In genomic region chr15:83442495-83443037, GRCm38 (mm10) we compare ENCODE assay signal across 15 mouse cellular contexts. TPM values are rescaled to one million over a fixed set of nuclear protein-coding genes. Genes with fewer than 3 reads are reported as not detected.
DNase-seq lines count a peak whose midpoint lies in the region; ATAC-seq and TF ChIP-seq lines count a peak whose summit lies in the region.
"Had no signal": no experiment of that assay in that cellular context is flagged by ENCODE, and none has a peak within 500 bp of the region (broad histone marks: within the 10 kb centered on the region; RNA-seq: fewer than 3 reads in every experiment).

No protein-coding gene starts in this region.

- H3K4me2 ChIP-seq in heart, embryonic 13.5 days = no peak overlapping the region
- H3K4me2 ChIP-seq in liver, embryonic 13.5 days = no peak overlapping the region
- H3K4me2 ChIP-seq in liver, embryonic 12.5 days = no peak overlapping the region
- no peak overlapping the region for H3K4me2 ChIP-seq in myocyte (ENCODE audit: low read depth)
- H3K4me2 ChIP-seq: forebrain, embryonic 13.5 days; lung, embryonic 15.5 days; midbrain, embryonic 11.5 days; stomach, embryonic 15.5 days had no signal

- no peak for TF ChIP-seq POLR2A in myocyte (IDR thresholded peaks at IDR 0.05; ENCODE audit: insufficient read length, low read depth)

- H3K79me2 ChIP-seq in myocyte (ENCODE audit: control insufficient read depth, insufficient read depth) = peaks cover 100% of the 10 kb centered on the region

- H3K36me3 ChIP-seq in heart, embryonic 13.5 days = no peaks in the 10 kb centered on the region
- no peaks in the 10 kb centered on the region for H3K36me3 ChIP-seq in liver, embryonic 13.5 days
- H3K36me3 ChIP-seq in liver, embryonic 12.5 days = no peaks in the 10 kb centered on the region
- no peaks in the 10 kb centered on the region for H3K36me3 ChIP-seq in myocyte (ENCODE audit: control insufficient read depth, insufficient read depth)
- H3K36me3 ChIP-seq: lung, embryonic 15.5 days; stomach, embryonic 15.5 days had no signal

- H3K4me1 ChIP-seq in heart, embryonic 13.5 days = peaks cover 86% of the 10 kb centered on the region
- H3K4me1 ChIP-seq in liver, embryonic 13.5 days (replicated peaks) = peaks cover 85% of the 10 kb centered on the region
- H3K4me1 ChIP-seq in liver, embryonic 12.5 days = peaks cover 79% of the 10 kb centered on the region
- peaks cover 49% of the 10 kb centered on the region for H3K4me1 ChIP-seq in brown adipose tissue, adult 24 weeks (ENCODE audit: control insufficient read depth, insufficient read depth, insufficient read length, low read length)

- H3K9me3 ChIP-seq in heart, embryonic 13.5 days = no peaks in the 10 kb centered on the region
- H3K9me3 ChIP-seq in liver, embryonic 13.5 days (replicated peaks) = no peaks in the 10 kb centered on the region
- H3K9me3 ChIP-seq in liver, embryonic 12.5 days (replicated peaks) = no peaks in the 10 kb centered on the region
- H3K9me3 ChIP-seq: forebrain, embryonic 13.5 days; lung, embryonic 15.5 days; stomach, embryonic 15.5 days had no signal

- 0 out of 2 replicates have a peak overlapping the region, but pooled peaks have one; percentile 30 for H3K27ac ChIP-seq in heart, embryonic 13.5 days (replicated peaks)
- 0 out of 2 replicates have a peak overlapping the region, but pooled peaks have one; percentile 2 for H3K27ac ChIP-seq in liver, embryonic 13.5 days
- no peak overlapping the region for H3K27ac ChIP-seq in liver, embryonic 12.5 days
- H3K27ac ChIP-seq in brown adipose tissue, adult 24 weeks (replicated peaks; ENCODE audit: low read depth, low read length) = 0 out of 2 replicates have a peak overlapping the region, but pooled peaks have one; percentile 11
- H3K27ac ChIP-seq: forebrain, embryonic 13.5 days; lung, embryonic 15.5 days; stomach, embryonic 15.5 days had no signal

- intact Hi-C loops in heart, postnatal 10 days (cut with DNase I) = no loop called here

- no peak overlapping the region for H3K4me3 ChIP-seq in heart, embryonic 13.5 days
- no peak overlapping the region for H3K4me3 ChIP-seq in liver, embryonic 13.5 days (replicated peaks)
- no peak overlapping the region for H3K4me3 ChIP-seq in liver, embryonic 12.5 days
- H3K4me3 ChIP-seq in brown adipose tissue, adult 24 weeks (ENCODE audit: insufficient read depth, low read depth, low read length) = no peak overlapping the region
- H3K4me3 ChIP-seq in myocyte = no peak overlapping the region
- H3K4me3 ChIP-seq: forebrain, embryonic 13.5 days; lung, embryonic 15.5 days; stomach, embryonic 15.5 days had no signal

- ATAC-seq in heart, embryonic 13.5 days (ENCODE audit: extremely low read depth, insufficient number of reproducible peaks, low FRiP score, low TSS enrichment) = no peak
- no peak for ATAC-seq in liver, embryonic 13.5 days (ENCODE audit: low read depth)
- ATAC-seq in liver, embryonic 12.5 days = no peak
- ATAC-seq: forebrain, embryonic 13.5 days had no signal

- no peaks in the 10 kb centered on the region for H3K27me3 ChIP-seq in heart, embryonic 13.5 days (replicated peaks)
- no peaks in the 10 kb centered on the region for H3K27me3 ChIP-seq in liver, embryonic 13.5 days
- no peaks in the 10 kb centered on the region for H3K27me3 ChIP-seq in liver, embryonic 12.5 days (replicated peaks)
- H3K27me3 ChIP-seq in myocyte (ENCODE audit: control insufficient read depth, insufficient read depth, insufficient read length) = no peaks in the 10 kb centered on the region
- H3K27me3 ChIP-seq: forebrain, embryonic 13.5 days; lung, embryonic 15.5 days; stomach, embryonic 15.5 days had no signal

- WGBS in heart, embryonic 13.5 days = 80% methylated on average over 4 of the region's 4 CpGs
- 60% methylated on average over 4 of the region's 4 CpGs for WGBS in liver, embryonic 13.5 days (ENCODE audit: insufficient replicate concordance)
- WGBS in liver, embryonic 12.5 days (ENCODE audit: insufficient replicate concordance) = 68% methylated on average over 4 of the region's 4 CpGs

- H3K9ac ChIP-seq in heart, embryonic 13.5 days = no peak overlapping the region
- no peak overlapping the region for H3K9ac ChIP-seq in liver, embryonic 13.5 days
- H3K9ac ChIP-seq in liver, embryonic 12.5 days = no peak overlapping the region
- H3K9ac ChIP-seq: forebrain, embryonic 13.5 days; lung, embryonic 15.5 days; stomach, embryonic 15.5 days had no signal

- H3ac ChIP-seq in myocyte (ENCODE audit: control insufficient read depth, insufficient read length) = no peak overlapping the region

- no peak for DNase-seq in heart, postnatal 10 days
- no peak for DNase-seq in liver, embryonic 13.5 days
- DNase-seq in adrenal gland, adult 2 months = no peak
- DNase-seq: adrenal gland, adult 8-10 months; B cell, adult 2 months; cerebellum, adult 8-10 months; right cerebral cortex, adult 18-20 months had no signal

TF ChIP-seq in myocyte, 11 proteins besides CTCF, POLR2A, EP300 and RAD21:
- TF ChIP-seq CEBPB (IDR thresholded peaks at IDR 0.05; ENCODE audit: insufficient read depth, poor library complexity, severe bottlenecking) (no peak), SRF (IDR thresholded peaks at IDR 0.05; ENCODE audit: control insufficient read depth, insufficient read length, low read depth) (peak; percentile 21)

RNA-seq across cellular contexts. Expression of gene Pacsin2, which starts 21.8 kb away (rescaled TPM):
- polyA plus RNA-seq in heart, embryonic 13.5 days (2015; fragmentation: Nextera tagmentation; extraction: Ambion mirVana) = 56.8 and 57.8 TPM in 2 replicates
- 100 to 1,000 TPM; 162 to 168 TPM for total RNA-seq in heart, postnatal 10 days (2021)
- 45.0 and 58.2 TPM in 2 replicates for polyA plus RNA-seq in liver, embryonic 13.5 days (2015; fragmentation: Nextera tagmentation; extraction: Ambion mirVana)
- polyA plus RNA-seq in liver, embryonic 12.5 days (2016; fragmentation: Nextera tagmentation; extraction: Ambion mirVana) = 65.1 and 68.4 TPM in 2 replicates
- 42.5 and 50.0 TPM in 2 replicates for polyA plus RNA-seq in brown adipose tissue, adult 24 weeks (2012; ENCODE audit: insufficient read depth, insufficient read length, missing spikeins)
- 122 TPM for polyA plus RNA-seq in myocyte (2012; fragmentation: generic; extraction: Trizol)
- 100 to 1,000 TPM in 1 of 2 experiments, 10 to 100 TPM in 1; 76.7 to 111 TPM for total RNA-seq in adrenal gland, adult 2 months (2021)
- 25.3 and 28.9 TPM in 2 replicates for polyA plus RNA-seq in adrenal gland, adult 2 months (2012; rRNA removed)
